In genomic region chr5:35905283-35905682, GRCm38 (mm10) we compare ENCODE assay signal across 19 mouse cellular contexts. TPM values are rescaled to one million over a fixed set of nuclear protein-coding genes. Genes with fewer than 3 reads are reported as not detected.
DNase-seq lines count a peak whose midpoint lies in the region; ATAC-seq lines count a peak whose summit lies in the region.
"Had no signal": no experiment of that assay in that cellular context is flagged by ENCODE, and none has a peak within 500 bp of the region (broad histone marks: within the 10 kb centered on the region; RNA-seq: fewer than 3 reads in every experiment).

No protein-coding gene starts in this region.

- no peak for DNase-seq in embryonic facial prominence, embryonic 14.5 days (ENCODE audit: low spot score)
- DNase-seq in embryonic facial prominence, embryonic 10.5 days (ENCODE audit: low spot score), result no peak
- no peak for DNase-seq in heart, postnatal 25 days (ENCODE audit: low spot score)
- peak; percentile 44 for DNase-seq in skeletal muscle tissue, adult 2 months (ENCODE audit: low read depth, low spot score)
- DNase-seq in left cerebral cortex, adult 8-10 months (ENCODE audit: low spot score in 2 of 2), result no peak
- DNase-seq: adrenal gland, adult 2 months; cerebellum, adult 9-11 months; kidney, adult 9 months; lung, embryonic 14.5 days; lung, postnatal 4 days; right cerebral cortex, postnatal 14 days; thymus, postnatal 14 days had no signal

- 0 out of 2 replicates have a peak, but pooled peaks cover 7% of the 10 kb centered on the region for H3K36me3 ChIP-seq in embryonic facial prominence, embryonic 14.5 days (ENCODE audit: control insufficient read depth, insufficient read depth, low read length)
- H3K36me3 ChIP-seq in embryonic facial prominence, embryonic 10.5 days (replicated peaks), result peaks cover 5% of the 10 kb centered on the region; the same call in 1 of the 2 replicates
- H3K36me3 ChIP-seq in heart, embryonic 14.5 days (ENCODE audit: control insufficient read depth, insufficient read depth, low read length), result no peaks in the 10 kb centered on the region
- H3K36me3 ChIP-seq in midbrain, embryonic 16.5 days (ENCODE audit: control insufficient read depth, insufficient read depth, low read length), result no peaks in the 10 kb centered on the region
- no peaks in the 10 kb centered on the region for H3K36me3 ChIP-seq in midbrain, embryonic 15.5 days (replicated peaks)
- H3K36me3 ChIP-seq: midbrain, embryonic 12.5 days; neural tube, embryonic 12.5 days had no signal

- no peak overlapping the region for H3K9ac ChIP-seq in embryonic facial prominence, embryonic 14.5 days (ENCODE audit: low read depth, low read length)
- H3K9ac ChIP-seq in heart, embryonic 14.5 days (ENCODE audit: low read length), result peak overlapping the region; percentile 54
- H3K9ac ChIP-seq in midbrain, embryonic 16.5 days (ENCODE audit: low read depth, low read length), result no peak overlapping the region
- H3K9ac ChIP-seq in midbrain, embryonic 15.5 days, result no peak overlapping the region
- H3K9ac ChIP-seq: forebrain, embryonic 13.5 days; lung, embryonic 14.5 days; midbrain, embryonic 12.5 days; neural tube, embryonic 12.5 days had no signal

- H3K27me3 ChIP-seq in embryonic facial prominence, embryonic 14.5 days (replicated peaks; ENCODE audit: control insufficient read depth, insufficient read depth, low read length), result no peaks in the 10 kb centered on the region
- no peaks in the 10 kb centered on the region for H3K27me3 ChIP-seq in embryonic facial prominence, embryonic 10.5 days (replicated peaks; ENCODE audit: low read depth, poor library complexity, severe bottlenecking)
- H3K27me3 ChIP-seq in heart, embryonic 14.5 days (ENCODE audit: control insufficient read depth, insufficient read depth, low read length), result no peaks in the 10 kb centered on the region
- no peaks in the 10 kb centered on the region for H3K27me3 ChIP-seq in midbrain, embryonic 16.5 days (ENCODE audit: control insufficient read depth, insufficient read depth, low read depth, low read length)
- no peaks in the 10 kb centered on the region for H3K27me3 ChIP-seq in midbrain, embryonic 15.5 days (replicated peaks)
- H3K27me3 ChIP-seq: forebrain, embryonic 13.5 days; midbrain, embryonic 12.5 days; neural tube, embryonic 12.5 days had no signal

- 0 out of 2 replicates have a peak overlapping the region, but pooled peaks have one; percentile 36 for H3K27ac ChIP-seq in embryonic facial prominence, embryonic 14.5 days (replicated peaks; ENCODE audit: low read depth, low read length)
- H3K27ac ChIP-seq in embryonic facial prominence, embryonic 10.5 days (replicated peaks), result no peak overlapping the region
- H3K27ac ChIP-seq in heart, embryonic 14.5 days (replicated peaks in 1 of 2; ENCODE audit: control insufficient read depth in 1 of 2, insufficient read depth in 1 of 2, low read depth in 2 of 2, low read length in 2 of 2), result peak overlapping the region; percentile 78 to 81
- peak overlapping the region; percentile 9; the same call in 1 of the 2 replicates for H3K27ac ChIP-seq in midbrain, embryonic 16.5 days (ENCODE audit: low read length)
- no peak overlapping the region for H3K27ac ChIP-seq in midbrain, embryonic 15.5 days
- H3K27ac ChIP-seq: forebrain, embryonic 13.5 days; midbrain, embryonic 12.5 days; neural tube, embryonic 12.5 days had no signal

- no peak for ATAC-seq in embryonic facial prominence, embryonic 14.5 days (ENCODE audit: low read depth)
- ATAC-seq in heart, embryonic 14.5 days (ENCODE audit: insufficient number of reproducible peaks, insufficient read depth, low FRiP score, low read depth), result no peak
- ATAC-seq in midbrain, embryonic 16.5 days, result no peak
- ATAC-seq in midbrain, embryonic 15.5 days (replicated peaks), result no peak
- ATAC-seq: forebrain, embryonic 13.5 days had no signal

- no peak overlapping the region for H3K4me3 ChIP-seq in embryonic facial prominence, embryonic 14.5 days (ENCODE audit: low read depth, low read length)
- H3K4me3 ChIP-seq in embryonic facial prominence, embryonic 10.5 days, result no peak overlapping the region
- no peak overlapping the region for H3K4me3 ChIP-seq in heart, embryonic 14.5 days (ENCODE audit: control insufficient read depth in 1 of 2, insufficient read depth in 1 of 2, low read depth in 1 of 2, low read length in 2 of 2)
- H3K4me3 ChIP-seq in midbrain, embryonic 16.5 days (ENCODE audit: low read depth, low read length), result no peak overlapping the region
- H3K4me3 ChIP-seq in midbrain, embryonic 15.5 days, result no peak overlapping the region
- H3K4me3 ChIP-seq: forebrain, embryonic 13.5 days; midbrain, embryonic 12.5 days; neural tube, embryonic 12.5 days had no signal

- peaks cover 48% of the 10 kb centered on the region for H3K4me1 ChIP-seq in embryonic facial prominence, embryonic 14.5 days (ENCODE audit: control insufficient read depth, insufficient read depth, low read length)
- H3K4me1 ChIP-seq in embryonic facial prominence, embryonic 10.5 days, result peaks cover 80% of the 10 kb centered on the region
- H3K4me1 ChIP-seq in heart, embryonic 14.5 days (ENCODE audit: control insufficient read depth in 2 of 2, insufficient read depth in 2 of 2, low read length in 2 of 2), result peaks cover 70 to 91% of the 10 kb centered on the region in 2 experiments
- peaks cover 50% of the 10 kb centered on the region for H3K4me1 ChIP-seq in midbrain, embryonic 16.5 days (ENCODE audit: control insufficient read depth, insufficient read depth, low read length)
- H3K4me1 ChIP-seq in midbrain, embryonic 15.5 days, result peaks cover 74% of the 10 kb centered on the region

- no peaks in the 10 kb centered on the region for H3K9me3 ChIP-seq in embryonic facial prominence, embryonic 14.5 days (ENCODE audit: control insufficient read depth, low read length)
- no peaks in the 10 kb centered on the region for H3K9me3 ChIP-seq in embryonic facial prominence, embryonic 10.5 days
- H3K9me3 ChIP-seq in heart, embryonic 14.5 days (ENCODE audit: control insufficient read depth, low read length), result no peaks in the 10 kb centered on the region
- H3K9me3 ChIP-seq in midbrain, embryonic 16.5 days (replicated peaks; ENCODE audit: control insufficient read depth, low read length, poor library complexity, severe bottlenecking), result no peaks in the 10 kb centered on the region
- H3K9me3 ChIP-seq in midbrain, embryonic 15.5 days, result no peaks in the 10 kb centered on the region
- H3K9me3 ChIP-seq: forebrain, embryonic 13.5 days; midbrain, embryonic 12.5 days; neural tube, embryonic 12.5 days had no signal

- WGBS in embryonic facial prominence, embryonic 14.5 days, result 49% methylated on average over 8 of the region's 8 CpGs
- 70% methylated on average over 8 of the region's 8 CpGs for WGBS in embryonic facial prominence, embryonic 10.5 days
- WGBS in heart, embryonic 14.5 days, result 27% methylated on average over 8 of the region's 8 CpGs
- WGBS in midbrain, embryonic 16.5 days, result 50% methylated on average over 8 of the region's 8 CpGs
- WGBS in midbrain, embryonic 15.5 days, result 43% methylated on average over 8 of the region's 8 CpGs

- intact Hi-C loops in heart, postnatal 25 days (cut with DNase I), result no loop called here

- no peak overlapping the region for H3K4me2 ChIP-seq in embryonic facial prominence, embryonic 14.5 days (ENCODE audit: low read depth, low read length)
- H3K4me2 ChIP-seq in heart, embryonic 14.5 days (ENCODE audit: low read length), result peak overlapping the region; percentile 3
- no peak overlapping the region for H3K4me2 ChIP-seq in midbrain, embryonic 16.5 days (ENCODE audit: low read length)
- H3K4me2 ChIP-seq in midbrain, embryonic 15.5 days, result no peak overlapping the region
- H3K4me2 ChIP-seq: forebrain, embryonic 13.5 days; liver, embryonic 11.5 days; lung, embryonic 14.5 days; midbrain, embryonic 12.5 days; neural tube, embryonic 12.5 days had no signal

RNA-seq across cellular contexts. Expression of gene Afap1, which starts 12.2 kb away (rescaled TPM):
- 24.7 and 28.0 TPM in 2 replicates for polyA plus RNA-seq in embryonic facial prominence, embryonic 14.5 days (2014; fragmentation: Nextera tagmentation; extraction: Ambion mirVana)
- 26.6 and 26.8 TPM in 2 replicates for polyA plus RNA-seq in embryonic facial prominence, embryonic 10.5 days (2016; fragmentation: Nextera tagmentation; extraction: Ambion mirVana)
- polyA plus RNA-seq in heart, embryonic 14.5 days (2014; fragmentation: Nextera tagmentation; extraction: Ambion mirVana), result 24.8 and 27.3 TPM in 2 replicates
- total RNA-seq in heart, postnatal 25 days (2021), result 10 to 100 TPM; 22.8 to 23.9 TPM
- polyA plus RNA-seq in midbrain, embryonic 16.5 days (2015; fragmentation: Nextera tagmentation; extraction: Ambion mirVana), result 61.2 and 65.6 TPM in 2 replicates
- 71.1 and 76.9 TPM in 2 replicates for polyA plus RNA-seq in midbrain, embryonic 15.5 days (2015; fragmentation: Nextera tagmentation; extraction: Ambion mirVana)
- 10 to 100 TPM; 26.8 to 30.0 (median 29.3) TPM for total RNA-seq in left cerebral cortex, adult 8-10 months (2022)

Comparison
In these comparisons a context has a peak if more than half of its experiments do, and no peak if none do; other contexts are left out.
1. H3K27ac ChIP-seq: peak in embryonic facial prominence, embryonic 14.5 days (single experiment), heart, embryonic 14.5 days (2 of 2) and midbrain, embryonic 16.5 days (single experiment); none in embryonic facial prominence, embryonic 10.5 days (single experiment) and midbrain, embryonic 15.5 days (single experiment).